Mouse (Mus musculus) heart, postnatal 0 days (tissue): ENCODE measurements at regions not wholly inside any gene's neighbourhood (a gene's known extent, or its start where the extent isn't known, plus 50 kb on each side); places are given as distances from the start of the nearest gene placed in this dataset.
"Not testable (repeated sequence)": the region's sequence is repeated elsewhere in the genome, so short reads cannot be mapped to it uniquely, and the experiment has no call there.

ENCODE experiments used
- ATAC-seq: fragments of 200-750 bp; cut with Nextera tagmentation; 2 replicates; pipeline ENCODE4 v1.8.0; 2017; ENCODE audit warnings: low read depth, moderate number of reproducible peaks, moderate library complexity; ENCODE audit not compliant: insufficient read depth
- DNase-seq: peaks from one replicate; pipeline ENCODE4 v3.0.0-alpha.2; 2016; ENCODE audit warnings: low spot score
- H3K27ac ChIP-seq: fragments of 300-500 bp; sonication (generic); 2 replicates; pipeline ENCODE4 v1.5.1; 2014; ENCODE audit warnings: low read depth, mild to moderate bottlenecking
- H3K27me3 ChIP-seq: fragments of 300-500 bp; sonication (generic); 2 replicates; pipeline ENCODE4 v1.6.1; 2014; ENCODE audit warnings: low read length, mixed read lengths; ENCODE audit not compliant: control insufficient read depth, insufficient read depth
- H3K36me3 ChIP-seq: fragments of 300-500 bp; sonication (generic); replicated peaks from 2 replicates; pipeline ENCODE4 v1.6.1; 2014; ENCODE audit warnings: low read length, mixed read lengths; ENCODE audit not compliant: control insufficient read depth, insufficient read depth
- H3K4me1 ChIP-seq: fragments of 300-500 bp; sonication (generic); 2 replicates; pipeline ENCODE4 v1.6.1; 2014; ENCODE audit warnings: antibody characterized with exemption; ENCODE audit not compliant: control insufficient read depth, insufficient read depth
- H3K4me2 ChIP-seq: fragments of 300-500 bp; sonication (generic); 2 replicates; pipeline ENCODE4 v1.6.1; 2014; ENCODE audit warnings: low read depth, mild to moderate bottlenecking, low read length, moderate library complexity
- H3K4me3 ChIP-seq: fragments of 300-500 bp; sonication (generic); 2 replicates; pipeline ENCODE4 v1.5.1; 2014; ENCODE audit warnings: low read depth, low read length
- H3K9ac ChIP-seq: fragments of 300-500 bp; sonication (generic); replicated peaks from 2 replicates; pipeline ENCODE4 v1.6.1; 2014; ENCODE audit warnings: low read depth, low read length, mixed read lengths
- H3K9me3 ChIP-seq: fragments of 300-500 bp; sonication (generic); replicated peaks from 2 replicates; pipeline ENCODE4 v1.6.1; 2016; ENCODE audit warnings: low read length; ENCODE audit not compliant: control insufficient read depth
- CTCF ChIP-seq: IDR thresholded peaks from 2 replicates; pipeline ENCODE4 v1.5.1; 2016; ENCODE audit warnings: antibody characterized with exemption, control low read depth, low read depth
- EP300 ChIP-seq: IDR thresholded peaks from 2 replicates; pipeline ENCODE4 v1.6.1; 2016; ENCODE audit warnings: antibody characterized with exemption, low read depth
- WGBS: fragments of 180-500 bp; shearing (Covaris S2); extraction: QIAGEN DNeasy Blood & Tissue Kit; methylation state at CpG from one replicate; pipeline ENCODE4 v1.1.7; 2014; 5-methylcytosine and 5-hydroxymethylcytosine counted together

DNA sequence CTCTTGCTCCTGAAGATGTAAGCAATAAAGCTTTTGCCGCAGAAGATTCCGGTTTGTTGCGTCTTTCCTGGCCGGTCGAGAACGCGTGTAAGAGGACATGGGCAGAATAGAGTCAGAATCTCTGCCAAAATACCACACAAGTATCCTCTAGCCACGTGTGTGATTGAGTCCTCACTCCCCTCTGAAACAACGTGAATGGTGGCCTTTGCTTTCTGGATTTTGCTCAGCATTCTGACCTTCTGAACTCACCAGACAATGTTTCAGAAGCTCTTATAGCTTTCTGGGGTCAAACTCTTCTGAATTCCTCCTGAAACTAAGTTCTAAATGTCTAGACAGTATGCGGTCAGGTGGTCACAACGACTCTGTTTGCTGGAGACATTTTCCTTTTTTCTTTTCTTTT, 202.0 kb upstream of the Btg1 start:
- H3K9ac ChIP-seq: no peak overlapping the region
- H3K4me1 ChIP-seq: no peaks in the 10 kb centered on the region
- no peaks in the 10 kb centered on the region for H3K27me3 ChIP-seq
- H3K4me2 ChIP-seq: no peak overlapping the region
- H3K27ac ChIP-seq: no peak overlapping the region
- WGBS: 90% methylated on average over 11 of the region's 11 CpGs
- TF ChIP-seq CTCF: no peak
- TF ChIP-seq EP300: no peak
- no peaks in the 10 kb centered on the region for H3K9me3 ChIP-seq
- no peaks in the 10 kb centered on the region for H3K36me3 ChIP-seq
- DNase-seq: no peak
- H3K4me3 ChIP-seq: no peak overlapping the region
- no peak for ATAC-seq

GRCm38 (mm10) chr10:96421506-96421905, 195.3 kb upstream of the Btg1 start:
- H3K9ac ChIP-seq, H3K4me1 ChIP-seq, DNase-seq, H3K27me3 ChIP-seq, H3K4me2 ChIP-seq, H3K36me3 ChIP-seq, ATAC-seq, H3K4me3 ChIP-seq, H3K27ac ChIP-seq, H3K9me3 ChIP-seq: not testable (repeated sequence)
- WGBS: 94% methylated on average over 2 of the region's 2 CpGs

DNA sequence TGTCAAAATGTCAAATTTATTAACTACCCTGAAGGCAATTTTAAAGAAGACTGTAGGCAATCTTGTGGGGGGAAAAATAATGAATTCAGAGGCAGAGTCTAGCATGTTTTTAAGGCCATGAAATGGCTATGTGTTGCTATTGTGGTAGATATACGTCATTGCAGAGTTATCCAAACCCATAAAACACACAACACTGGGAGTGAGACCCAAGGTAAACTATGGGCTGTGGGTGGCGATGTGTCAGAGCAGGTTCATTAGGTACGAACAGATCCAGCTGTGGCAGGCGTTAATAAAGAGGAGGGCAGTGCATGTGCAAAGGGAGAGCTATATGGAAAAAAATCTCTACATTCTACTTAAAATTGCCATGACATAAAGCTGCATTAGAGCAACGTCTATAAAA, 189.4 kb upstream of the Btg1 start:
- H3K9me3 ChIP-seq: no peaks in the 10 kb centered on the region
- H3K4me2 ChIP-seq: no peak overlapping the region
- H3K9ac ChIP-seq: no peak overlapping the region
- ATAC-seq (no peak), DNase-seq (no peak)
- H3K4me3 ChIP-seq: no peak overlapping the region
- H3K27ac ChIP-seq: no peak overlapping the region
- no peaks in the 10 kb centered on the region for H3K27me3 ChIP-seq
- TF ChIP-seq CTCF (no peak), EP300 (no peak)
- no peaks in the 10 kb centered on the region for H3K36me3 ChIP-seq
- no peaks in the 10 kb centered on the region for H3K4me1 ChIP-seq
- 77% methylated on average over 5 of the region's 5 CpGs for WGBS

- no peaks in the 10 kb centered on the region for H3K4me1 ChIP-seq
- H3K27me3 ChIP-seq: no peaks in the 10 kb centered on the region
- H3K4me3 ChIP-seq: no peak overlapping the region
- no peaks in the 10 kb centered on the region for H3K9me3 ChIP-seq
- no peak overlapping the region for H3K27ac ChIP-seq
- no peak overlapping the region for H3K9ac ChIP-seq
- ATAC-seq (no peak), DNase-seq (no peak)
- WGBS: 67% methylated on average over 3 of the region's 3 CpGs
- H3K36me3 ChIP-seq: no peaks in the 10 kb centered on the region
- H3K4me2 ChIP-seq: no peak overlapping the region
- no peak for TF ChIP-seq EP300
- TF ChIP-seq CTCF: no peak
Observed at GRCm38 (mm10) chr10:96430142-96430541, 186.7 kb upstream of the Btg1 start.

GRCm38 (mm10) chr10:96435109-96435508, 181.7 kb upstream of the Btg1 start:
- ATAC-seq (no peak), DNase-seq (peak; percentile 35)
- Histone ChIP-seq H3K9me3 (no peaks in the 10 kb centered on the region), H3K4me2 (no peak overlapping the region), H3K4me1 (no peaks in the 10 kb centered on the region), H3K36me3 (no peaks in the 10 kb centered on the region), H3K9ac (no peak overlapping the region), H3K27ac (peak overlapping the region; percentile 64), H3K27me3 (no peaks in the 10 kb centered on the region), H3K4me3 (no peak overlapping the region)
- TF ChIP-seq EP300 (no peak), CTCF (no peak)
- 58% methylated on average over 6 of the region's 6 CpGs for WGBS

DNA sequence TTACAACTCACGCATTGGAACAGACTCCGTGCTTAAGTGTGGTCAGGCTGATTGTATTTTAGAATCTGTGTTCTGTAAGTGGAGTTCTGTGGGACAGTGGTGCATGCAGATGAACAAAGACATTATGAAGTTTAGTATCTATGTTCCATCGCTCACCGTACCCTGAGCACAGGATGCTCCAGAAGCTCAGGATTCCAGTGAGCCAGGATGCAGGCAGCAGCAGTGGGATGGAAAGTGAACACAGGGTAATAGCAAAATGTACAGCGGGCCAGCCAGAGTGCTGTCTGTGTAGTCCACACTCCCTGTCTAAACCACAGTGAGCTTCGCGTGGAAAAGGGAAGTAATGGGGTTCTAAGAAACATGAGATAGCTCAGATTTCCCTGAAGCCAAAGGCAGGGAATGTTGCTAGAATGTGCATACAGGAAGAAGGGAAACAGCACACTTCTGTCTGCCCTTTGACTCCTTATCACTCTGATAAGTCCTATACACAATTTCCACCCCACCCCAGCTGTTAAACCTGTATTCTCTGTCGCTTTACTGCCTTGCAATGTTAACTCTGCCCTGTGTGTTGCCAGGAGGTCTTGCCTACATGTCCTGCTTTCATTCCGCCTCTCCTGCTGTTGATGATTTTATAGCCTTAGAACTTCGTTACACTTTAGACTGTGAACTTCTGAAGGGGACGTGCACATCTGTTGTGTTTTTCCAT, 178.3 kb upstream of the Btg1 start:
- Histone ChIP-seq H3K4me3 (no peak overlapping the region), H3K9me3 (no peaks in the 10 kb centered on the region), H3K36me3 (no peaks in the 10 kb centered on the region), H3K9ac (no peak overlapping the region), H3K27me3 (no peaks in the 10 kb centered on the region), H3K27ac (no peak overlapping the region), H3K4me2 (no peak overlapping the region), H3K4me1 (no peaks in the 10 kb centered on the region)
- 74% methylated on average over 11 of the region's 11 CpGs for WGBS
- no peak for ATAC-seq
- DNase-seq: no peak
- TF ChIP-seq CTCF: no peak
- TF ChIP-seq EP300: no peak
